Mouse (Mus musculus) right cerebral cortex, postnatal 10 days (tissue): ENCODE data around the gene Rec8.

Source experiments
- DNase-seq, 2 experiments: peaks; one replicate each; pipeline ENCODE4 v3.0.0; 2021; ENCODE audit warnings: low spot score in 2 of 2

The Rec8 gene

DNA sequence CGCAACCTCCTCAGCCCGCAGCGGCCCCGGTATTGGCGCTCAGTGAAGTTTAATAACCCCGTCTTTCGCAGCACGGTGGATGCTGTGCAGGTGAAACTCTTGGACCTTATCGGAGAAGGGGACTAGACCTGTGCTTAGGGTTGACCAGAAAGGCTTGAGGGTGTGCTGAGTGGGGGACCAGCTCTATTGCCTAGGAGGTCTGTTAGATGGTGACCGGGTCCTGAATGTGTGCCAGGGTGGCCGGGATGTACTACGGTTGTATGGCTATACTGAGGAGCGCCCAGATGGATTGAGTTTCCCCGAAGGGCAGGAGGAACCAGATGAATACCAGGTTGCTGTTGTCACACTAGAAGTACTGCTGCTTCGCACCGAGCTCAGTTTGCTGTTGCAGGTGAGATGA lies 25.6 kb upstream of the Rec8 start:
- DNase-seq, result no peak

DNA sequence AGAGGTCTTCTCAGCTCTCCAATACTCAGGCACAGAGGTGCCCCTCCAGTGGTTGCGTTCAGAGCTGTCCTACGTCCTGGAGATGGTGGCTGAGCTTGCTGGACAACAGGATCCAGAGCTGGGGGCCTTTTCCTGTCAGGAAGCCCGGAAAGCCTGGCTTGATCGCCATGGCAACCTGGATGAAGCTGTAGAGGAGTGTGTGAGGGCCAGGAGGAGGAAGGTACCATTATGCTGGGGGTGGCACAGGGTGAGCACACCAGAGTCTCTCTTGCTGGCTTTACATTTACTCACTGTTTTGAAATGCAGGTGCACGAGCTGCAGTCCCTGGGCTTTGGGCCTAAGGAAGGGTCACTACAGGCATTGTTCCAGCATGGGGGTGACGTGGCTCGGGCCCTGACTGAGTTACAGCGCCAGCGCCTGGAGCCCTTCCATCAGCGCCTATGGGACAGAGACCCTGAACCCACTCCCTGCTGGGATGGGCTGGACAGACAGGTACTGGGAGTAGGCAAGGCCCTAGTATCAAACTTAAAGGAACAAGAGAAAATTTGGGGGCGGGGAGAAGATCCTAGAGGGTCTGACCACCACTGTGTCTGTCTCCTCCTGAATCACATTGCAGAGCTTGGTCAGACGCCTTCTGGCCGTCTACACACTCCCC lies 21.7 kb upstream of the Rec8 start:
- DNase-seq, result peak; percentile 70 to 77

DNA sequence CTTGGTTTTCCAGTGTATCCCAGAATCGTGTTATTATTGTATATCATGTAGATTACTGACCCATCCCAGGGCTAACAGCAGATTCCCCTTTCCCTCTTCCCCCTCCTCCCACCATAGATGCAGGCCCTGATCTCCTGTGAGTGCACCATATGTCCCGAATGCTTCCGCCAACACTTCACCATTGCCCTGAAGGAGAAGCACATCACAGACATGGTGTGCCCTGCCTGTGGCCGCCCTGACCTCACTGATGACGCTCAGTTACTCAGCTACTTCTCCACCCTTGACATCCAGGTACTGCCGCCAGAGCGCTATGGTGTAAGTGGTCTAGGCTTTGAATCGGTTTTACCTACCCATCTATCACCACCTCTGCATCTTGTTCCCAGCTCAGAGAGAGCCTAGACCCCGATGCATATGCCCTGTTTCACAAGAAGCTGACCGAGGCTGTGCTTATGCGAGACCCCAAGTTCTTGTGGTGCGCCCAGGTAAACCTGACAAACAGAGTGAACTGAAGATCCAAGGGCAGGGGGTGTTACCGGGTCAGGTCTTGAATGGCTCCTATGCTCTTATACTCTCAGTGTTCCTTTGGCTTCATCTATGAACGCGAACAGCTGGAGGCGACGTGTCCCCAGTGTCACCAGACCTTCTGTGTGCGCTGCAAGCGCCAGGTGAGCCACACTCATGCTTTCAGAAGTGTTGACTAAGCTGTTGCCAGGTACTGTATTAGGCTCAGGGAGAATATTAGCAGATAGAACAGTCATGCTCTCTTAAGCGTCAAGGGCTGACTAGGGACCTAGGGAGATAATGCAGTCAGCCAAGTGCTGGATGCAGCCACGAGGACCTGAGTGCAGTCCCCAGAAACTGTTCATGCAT lies 19.1 kb upstream of the Rec8 start:
- DNase-seq, result no peak

DNA sequence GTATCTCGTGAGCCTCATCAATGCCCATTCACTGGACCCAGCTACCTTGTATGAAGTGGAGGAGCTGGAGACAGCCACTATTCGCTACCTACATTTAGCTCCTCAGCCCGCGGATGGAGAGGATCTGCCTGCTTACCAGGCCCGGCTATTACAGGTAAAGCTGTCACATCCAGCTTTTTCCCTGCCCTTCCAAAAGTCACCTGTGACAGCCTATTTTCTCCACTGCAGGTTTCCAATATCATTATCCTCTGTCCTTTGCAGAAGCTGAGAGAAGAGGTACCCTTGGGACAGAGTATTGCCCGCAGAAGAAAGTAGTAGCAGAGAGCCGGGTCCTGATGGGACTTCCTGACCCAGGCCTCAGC lies 14.6 kb upstream of the Rec8 start, which contains the start of gene Irf9:
Irf9 (plus strand) TSS at position 301 of the 362 bp plus-strand sequence.
- DNase-seq, result no peak

DNA sequence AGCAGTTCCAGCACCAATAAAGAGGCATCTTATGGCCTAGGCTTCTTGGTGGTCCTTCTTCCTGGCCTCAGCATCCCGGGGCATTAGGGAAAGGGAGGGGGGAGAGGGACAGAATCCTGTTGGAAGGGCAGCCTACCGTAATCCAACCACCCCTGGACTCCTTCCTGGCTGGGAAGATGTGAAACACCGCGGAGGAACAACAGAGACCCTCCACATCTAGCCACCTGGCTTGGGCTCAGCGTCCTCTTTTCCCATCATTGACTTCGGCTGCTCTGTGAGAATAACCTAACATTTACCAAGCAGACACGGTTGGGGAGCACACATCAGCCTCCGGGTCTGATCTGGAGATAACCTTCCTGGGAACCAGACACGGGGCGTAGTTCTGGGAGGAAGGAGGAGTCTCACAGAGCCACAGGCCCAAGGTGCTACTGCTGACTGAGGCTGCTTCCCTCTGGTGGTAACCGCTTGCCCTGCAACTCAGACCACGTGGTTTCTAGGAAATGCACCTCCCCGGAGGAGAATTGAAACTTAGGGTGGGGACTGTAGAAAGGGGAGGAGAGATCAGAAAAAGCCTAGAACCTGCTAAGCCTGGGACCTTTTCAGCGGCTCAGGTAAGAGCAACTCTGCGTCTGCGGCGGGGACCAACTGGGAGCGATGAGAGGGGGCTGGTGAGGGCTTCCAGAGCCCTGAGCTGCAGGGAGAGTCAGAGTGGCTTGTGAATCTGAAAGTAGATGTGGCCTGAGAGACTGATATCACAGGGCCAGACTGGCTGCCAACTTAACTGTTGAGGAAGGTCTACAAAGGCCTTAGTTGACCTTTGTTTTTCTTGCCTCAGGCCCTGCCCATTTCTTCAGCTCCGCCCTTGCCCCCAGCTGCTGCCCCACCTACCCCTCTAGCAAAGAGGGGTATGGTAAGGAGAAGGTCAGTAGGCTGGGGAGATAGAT lies 13.9 kb upstream of the Rec8 start:
- DNase-seq, result peak; percentile 91 to 94

DNA sequence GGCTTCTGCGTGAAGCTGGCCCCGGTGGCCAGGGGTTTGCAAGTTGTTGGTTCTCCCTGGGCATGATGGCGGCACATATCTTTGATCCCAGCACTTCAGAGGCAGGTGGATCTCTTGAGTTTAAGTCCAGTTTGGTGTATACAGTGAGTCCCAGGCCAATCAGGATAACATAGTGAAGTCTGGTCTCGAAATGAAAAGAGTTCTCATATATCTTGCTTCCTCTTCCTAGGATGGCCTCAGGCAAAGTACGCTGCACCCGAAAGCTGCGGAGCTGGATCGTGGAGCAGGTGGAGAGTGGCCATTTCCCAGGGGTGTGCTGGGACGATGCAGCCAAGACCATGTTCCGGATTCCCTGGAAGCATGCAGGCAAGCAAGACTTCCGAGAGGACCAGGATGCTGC lies 13.0 kb upstream of the Rec8 start:
- no peak for DNase-seq

DNA sequence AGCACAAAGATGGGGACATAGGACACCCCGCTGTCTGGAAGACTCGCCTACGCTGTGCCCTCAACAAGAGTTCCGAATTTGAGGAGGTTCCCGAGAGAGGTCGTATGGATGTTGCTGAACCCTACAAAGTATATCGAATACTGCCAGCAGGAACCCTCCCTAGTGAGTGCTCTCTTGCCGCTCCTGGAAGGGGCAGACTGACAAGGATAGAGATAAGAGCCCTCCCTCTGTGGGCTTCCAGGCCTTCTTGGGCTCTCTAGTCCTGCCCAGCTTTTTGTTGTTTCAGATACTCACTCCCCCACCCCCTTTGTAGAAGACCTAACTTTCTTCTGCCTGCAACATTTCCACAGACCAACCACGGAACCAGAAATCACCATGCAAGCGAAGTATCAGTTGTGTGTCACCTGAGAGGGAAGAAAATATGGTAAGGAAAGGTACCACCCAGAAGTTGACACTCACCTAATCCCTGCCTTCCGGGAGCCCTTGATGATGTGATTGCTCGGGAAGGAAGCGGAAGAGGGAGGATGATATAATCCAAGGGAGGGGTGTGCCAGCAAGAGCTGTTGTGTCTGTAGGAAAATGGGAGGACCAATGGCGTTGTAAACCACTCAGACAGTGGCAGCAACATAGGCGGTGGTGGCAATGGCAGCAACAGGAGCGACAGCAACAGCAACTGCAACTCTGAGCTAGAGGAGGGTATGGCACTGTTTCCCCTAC lies 11.9 kb upstream of the Rec8 start:
- DNase-seq, result no peak

DNA sequence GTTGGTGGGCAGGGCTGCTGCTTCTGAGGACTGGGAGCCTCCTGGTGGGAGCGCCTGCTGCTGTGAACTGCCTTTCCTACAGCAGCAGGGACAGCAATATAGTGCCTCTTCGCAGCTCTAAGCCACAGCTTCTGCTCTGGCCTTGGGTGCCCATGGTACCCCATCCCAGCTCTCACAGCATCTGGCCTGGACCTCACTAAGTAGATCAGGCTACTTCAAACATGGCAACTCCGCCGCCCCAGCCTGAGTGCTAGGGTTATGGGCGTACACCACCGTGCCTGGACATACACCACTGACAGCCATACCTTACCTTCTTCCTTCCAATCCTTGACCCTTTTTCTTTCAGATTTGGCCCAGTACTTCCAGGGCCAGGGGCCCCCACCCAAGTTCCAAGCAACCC lies 9.5 kb upstream of the Rec8 start:
- DNase-seq, result no peak

DNA sequence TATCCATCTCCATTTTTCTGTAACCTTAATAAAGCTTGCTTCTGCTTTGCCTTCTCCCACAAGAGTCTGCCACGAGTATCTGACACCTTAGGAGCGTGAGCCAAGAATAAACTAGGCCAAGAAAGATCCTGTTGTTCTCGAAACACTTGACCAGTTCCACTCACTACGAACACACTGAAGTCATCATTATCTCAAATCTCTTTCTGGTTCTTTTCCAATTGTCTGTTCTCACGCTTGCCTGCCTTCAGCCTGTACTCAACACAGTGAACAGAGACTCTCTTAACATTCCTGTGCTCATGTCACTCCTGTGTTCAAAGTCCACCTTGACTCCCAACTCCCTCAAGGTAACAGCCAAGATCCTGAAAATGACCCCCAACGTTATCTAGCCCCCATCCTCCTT lies 4.5 kb upstream of the Rec8 start:
- no peak for DNase-seq

DNA sequence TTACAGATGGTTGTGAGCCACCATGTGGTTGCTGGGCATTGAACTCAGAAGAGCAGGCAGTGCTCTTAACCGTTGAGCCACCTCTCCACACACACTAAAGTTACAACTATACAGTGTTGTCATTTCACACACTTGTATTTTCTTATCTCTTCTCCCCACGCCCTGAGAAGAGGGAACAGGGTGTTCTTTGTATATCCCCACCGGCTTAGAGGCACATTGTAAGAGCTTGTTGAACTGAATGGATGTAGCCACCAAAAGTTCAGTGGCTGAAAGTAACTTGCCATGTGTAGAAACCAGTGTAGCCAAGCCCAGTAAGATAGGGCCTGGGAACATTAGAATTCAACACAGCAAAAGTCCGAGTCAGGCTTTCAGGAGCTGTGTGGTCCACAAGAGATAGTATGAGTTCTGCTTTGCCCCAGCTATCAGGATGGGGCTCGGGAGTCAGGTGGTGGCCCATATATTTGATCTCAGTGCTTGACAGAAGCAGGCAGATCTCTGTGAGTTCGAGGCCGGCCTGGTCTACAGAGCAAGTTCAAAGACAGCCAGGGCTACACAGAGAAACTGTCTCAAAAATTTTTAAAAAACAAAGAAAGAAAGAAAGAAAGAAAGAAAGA lies 3.2 kb upstream of the Rec8 start:
- no peak for DNase-seq

DNA sequence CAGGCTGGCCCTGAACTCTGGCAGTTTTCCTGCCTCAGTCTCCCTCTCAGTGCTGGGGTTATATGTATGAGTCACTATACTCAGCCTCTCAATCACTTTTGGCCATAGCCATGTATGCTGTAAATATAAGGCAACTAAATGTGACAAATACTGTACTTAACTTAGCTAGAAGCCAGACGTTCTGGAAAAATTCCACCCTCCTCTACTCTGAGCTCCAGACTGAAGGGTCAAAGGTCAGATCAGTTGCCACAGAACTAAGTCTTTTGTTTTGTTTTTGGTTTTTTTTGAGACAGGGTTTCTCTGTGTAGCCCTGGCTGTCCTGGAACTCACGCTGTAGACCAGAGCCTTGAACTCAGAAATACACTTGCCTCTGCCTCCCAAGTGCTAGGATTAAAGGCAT lies 2.0 kb upstream of the Rec8 start:
- DNase-seq, result no peak

DNA sequence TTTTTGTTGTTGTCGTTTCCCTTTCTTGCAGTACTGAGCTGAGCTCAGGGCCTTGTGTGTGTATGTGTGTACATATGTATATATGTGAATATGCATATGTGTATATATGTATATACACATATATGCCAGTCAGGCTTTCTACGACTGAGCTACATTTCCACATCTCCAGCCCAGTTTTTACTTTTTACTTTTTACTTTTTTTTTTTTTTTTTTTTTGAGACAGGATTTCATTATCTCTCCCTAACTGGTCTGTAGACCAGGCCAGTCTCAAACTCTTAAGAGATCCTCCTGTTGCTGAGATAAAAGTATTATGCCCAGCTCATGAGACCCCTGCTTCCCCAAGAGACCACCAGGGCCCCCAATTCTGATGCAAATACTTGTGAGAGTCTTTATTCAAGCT lies 993 bp upstream of the Rec8 start:
- no peak for DNase-seq

DNA sequence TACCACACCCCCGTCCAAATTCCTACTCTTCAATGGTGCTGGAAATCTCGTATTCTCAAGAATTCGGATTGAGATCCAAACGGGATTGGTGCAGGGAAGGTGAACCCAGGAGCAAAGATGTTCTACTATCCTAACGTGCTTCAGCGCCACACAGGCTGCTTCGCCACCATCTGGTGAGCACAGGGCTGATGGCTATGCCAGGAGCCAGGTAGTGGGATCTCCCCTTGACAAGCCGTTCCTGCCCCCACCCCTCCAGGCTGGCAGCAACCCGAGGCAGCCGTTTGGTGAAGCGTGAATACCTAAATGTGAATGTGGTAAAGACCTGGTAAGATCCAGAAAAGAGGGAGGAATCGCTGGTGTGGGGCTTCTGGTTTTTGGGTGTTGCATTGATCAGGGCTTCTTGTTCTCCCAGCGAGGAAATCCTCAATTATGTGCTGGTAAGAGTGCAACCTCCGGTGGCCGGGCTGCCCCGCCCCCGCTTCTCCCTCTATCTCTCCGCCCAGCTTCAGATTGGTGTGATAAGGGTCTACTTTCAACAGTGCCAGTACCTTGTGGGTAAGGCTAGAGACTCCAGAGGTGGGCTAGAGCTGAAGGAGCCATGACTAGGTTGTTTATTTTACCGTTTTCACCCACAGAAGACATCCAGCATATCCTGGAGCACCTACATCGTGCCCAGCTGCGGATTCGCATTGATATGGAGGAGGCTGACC lies 804 bp downstream of the Rec8 start:
- no peak for DNase-seq

DNA sequence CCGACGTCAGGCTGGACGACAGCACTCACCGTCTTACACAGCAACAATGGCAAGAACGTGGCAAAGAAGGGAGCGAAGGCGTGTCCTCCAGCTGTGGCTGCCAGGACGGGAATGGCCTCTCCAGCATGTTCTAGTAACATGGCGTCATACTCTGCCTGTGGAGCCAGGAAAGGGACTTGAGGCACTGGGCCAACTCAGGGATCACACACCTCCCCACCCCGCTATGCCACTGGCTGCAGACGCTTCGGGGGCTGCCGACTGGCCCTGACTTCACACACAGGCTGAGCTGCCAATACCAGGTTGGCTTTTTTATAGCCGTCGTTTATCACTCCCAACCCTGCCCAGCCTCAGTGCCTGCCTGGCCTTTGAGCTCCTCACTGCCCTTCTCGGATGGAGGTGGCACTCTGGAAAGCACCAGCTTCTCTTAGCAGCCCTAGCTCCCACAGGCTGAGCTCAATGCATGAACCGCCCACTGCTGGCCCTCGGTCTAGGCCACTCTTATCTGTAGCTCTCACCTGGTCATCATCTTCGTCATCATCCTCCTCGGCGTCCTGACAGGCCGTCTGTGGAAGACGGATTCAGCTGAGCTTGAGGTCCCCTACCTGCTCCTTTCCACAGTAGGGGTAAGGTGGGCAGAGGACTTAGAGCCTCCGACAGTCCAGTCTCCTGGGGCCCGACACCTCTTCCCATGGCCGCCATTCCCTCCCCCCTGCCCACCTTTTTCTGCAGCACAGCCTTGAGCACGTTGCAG lies 10.4 kb downstream of the Rec8 start:
- no peak for DNase-seq

DNA sequence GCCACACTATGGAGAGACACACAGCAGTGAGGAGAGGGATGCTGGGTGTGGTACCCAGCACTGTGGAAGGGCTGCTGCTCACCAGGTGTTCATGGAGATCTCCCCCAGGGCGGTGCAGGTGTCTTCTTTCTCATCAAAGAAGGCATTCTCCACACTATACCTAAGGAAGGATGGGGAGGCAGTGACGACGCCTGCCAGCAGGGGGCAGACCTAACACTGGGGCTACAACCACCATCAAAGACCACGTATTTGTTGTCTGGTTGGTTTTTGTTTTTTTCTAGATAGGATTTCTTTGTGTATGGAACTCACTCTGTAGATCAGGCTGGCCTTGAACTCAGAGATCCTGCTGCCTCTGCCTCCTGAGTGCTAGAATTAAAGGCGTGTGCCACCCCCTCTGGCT lies 11.5 kb downstream of the Rec8 start:
- DNase-seq, result no peak

DNA sequence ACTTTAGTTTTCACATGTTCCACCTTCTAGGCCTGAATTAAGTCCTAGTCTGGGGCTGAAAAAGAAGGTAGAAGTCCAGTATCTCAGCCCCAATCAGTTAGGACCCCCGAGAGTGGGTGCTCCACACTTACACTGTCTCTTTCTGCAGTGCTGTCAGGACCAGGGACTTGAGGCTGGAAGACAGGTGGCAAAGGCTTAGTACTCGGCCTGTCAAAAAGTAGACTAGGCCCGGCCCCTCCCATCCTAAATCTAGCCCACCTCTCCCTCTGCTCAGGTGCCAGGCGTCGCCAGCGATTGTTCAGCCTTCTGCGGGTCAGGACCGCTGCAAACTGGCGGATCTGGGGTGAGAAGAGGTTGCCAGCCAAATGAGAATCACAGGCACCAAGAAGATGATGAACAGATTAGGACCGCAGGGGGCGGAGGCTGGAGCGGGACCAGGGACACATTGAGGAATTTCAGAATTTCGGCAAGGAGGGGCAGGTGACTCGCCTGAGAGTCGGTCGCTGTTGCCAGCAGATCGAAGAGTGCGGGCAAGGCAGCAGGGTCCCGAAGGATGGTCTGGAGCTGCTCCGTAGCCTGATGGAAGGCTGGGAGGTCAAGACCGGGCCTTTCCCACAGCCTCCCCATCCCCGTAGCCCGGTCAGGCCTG lies 17.2 kb downstream of the Rec8 start:
- peak; percentile 47 to 54 for DNase-seq

DNA sequence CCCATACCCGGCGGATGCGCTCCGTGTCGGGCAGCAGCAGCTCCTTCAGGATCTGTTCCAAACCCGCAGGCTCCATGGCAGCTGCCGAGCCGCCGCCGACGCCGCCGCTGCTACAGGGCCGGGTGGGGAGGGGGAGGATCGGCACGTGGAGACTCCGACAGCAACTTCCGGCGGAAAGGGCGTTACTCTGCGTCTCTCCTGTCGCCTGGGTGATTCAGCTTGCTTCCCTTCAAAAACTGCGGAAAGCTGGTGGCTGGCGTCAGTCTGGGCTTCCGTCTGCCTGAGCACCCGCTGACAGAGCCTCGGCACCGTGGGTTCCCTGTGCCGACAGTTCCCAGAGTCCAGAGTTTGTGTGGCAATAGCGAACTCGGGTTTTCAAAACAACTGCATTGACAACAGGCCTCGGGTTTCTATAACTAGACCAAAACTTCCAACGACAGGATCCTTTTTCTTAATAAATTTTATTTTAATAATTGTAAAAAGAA lies 17.7 kb downstream of the Rec8 start, which contains the start of gene Ipo4:
Ipo4 (minus strand) TSS at position 435 of the 485 bp plus-strand sequence.
- peak; percentile 94 to 95 for DNase-seq

DNA sequence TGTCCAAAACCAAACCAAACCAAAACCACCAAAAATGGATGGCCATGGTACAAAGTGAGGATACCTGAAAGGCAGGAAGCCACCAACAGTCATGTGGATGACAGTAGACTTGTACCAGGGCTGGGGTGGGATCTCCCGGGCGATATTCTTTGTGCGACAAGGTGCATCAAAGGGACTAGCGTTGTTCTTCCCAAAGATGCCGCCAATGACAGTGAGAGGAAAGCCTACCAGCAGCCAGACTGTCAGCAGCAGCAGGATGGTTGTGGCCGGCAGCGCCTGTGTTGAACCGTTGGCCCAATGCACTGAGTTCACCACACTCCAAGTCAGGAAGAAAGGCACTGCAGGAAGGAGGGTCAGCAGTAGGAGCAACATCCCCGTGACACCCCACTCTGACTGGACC lies 20.0 kb downstream of the Rec8 start, which contains the start of gene Gm49378:
Gm49378 (minus strand) TSS at position 101 of the 400 bp plus-strand sequence.
- no peak for DNase-seq

DNA sequence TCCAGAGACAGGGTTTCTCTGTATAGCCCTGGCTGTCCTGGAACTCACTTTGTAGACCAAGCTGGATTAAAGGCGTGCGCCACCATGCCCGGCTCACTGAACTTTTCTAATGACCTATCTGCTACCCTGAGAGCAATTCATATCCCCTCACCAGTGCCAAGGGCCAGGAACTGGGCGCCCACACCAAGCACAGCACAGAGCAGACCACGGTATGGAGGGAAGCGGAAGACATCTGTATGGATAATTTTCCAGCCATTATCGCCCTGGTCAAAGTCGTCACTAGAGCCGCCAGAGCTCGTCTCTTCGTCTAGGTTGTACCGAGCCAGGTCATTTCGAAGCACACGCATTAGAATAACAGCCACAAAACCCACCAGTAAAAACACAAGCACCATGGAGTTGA lies 23.0 kb downstream of the Rec8 start:
- DNase-seq, result no peak
